Mouse (Mus musculus) left cerebral cortex, adult 9 months (tissue): ENCODE data around the gene H1f0.

Experiments used
- DNase-seq, 2 experiments: peaks; one replicate each; pipeline ENCODE4 v3.0.0; 2022; ENCODE audit warnings: low spot score in 2 of 2

Gene H1f0

GRCm38 (mm10) chr15:79038853-79039252, 10.6 kb downstream of the H1f0 start:
- DNase-seq, result peak in 1 of 2 experiments; percentile 68

- no peak for DNase-seq
These were observed 12.5 kb downstream of the H1f0 start for GRCm38 (mm10) chr15:79040501-79041416.

GRCm38 (mm10) chr15:79041585-79041984, 13.3 kb downstream of the H1f0 start, which contains the start of gene Galr3:
Galr3 (plus strand) TSS chr15:79041885.
- no peak for DNase-seq

GRCm38 (mm10) chr15:79042721-79043491, 14.7 kb downstream of the H1f0 start:
- peak in 1 of 2 experiments; percentile 55 for DNase-seq

GRCm38 (mm10) chr15:79044837-79045236, 16.6 kb downstream of the H1f0 start:
- DNase-seq, result no peak

GRCm38 (mm10) chr15:79048186-79048585, 19.9 kb downstream of the H1f0 start:
- DNase-seq, result no peak

GRCm38 (mm10) chr15:79050160-79050845, 22.1 kb downstream of the H1f0 start:
- DNase-seq, result no peak

GRCm38 (mm10) chr15:79050964-79051363, 22.7 kb downstream of the H1f0 start:
- DNase-seq, result no peak

GRCm38 (mm10) chr15:79051461-79052360, 23.5 kb downstream of the H1f0 start:
- no peak for DNase-seq

- DNase-seq, result no peak
These were observed 24.1 kb downstream of the H1f0 start for GRCm38 (mm10) chr15:79052366-79052765.

- no peak for DNase-seq
These were observed 28.4 kb downstream of the H1f0 start for GRCm38 (mm10) chr15:79056601-79057000.

- DNase-seq, result no peak
These were observed 29.6 kb downstream of the H1f0 start for GRCm38 (mm10) chr15:79057850-79058249.

GRCm38 (mm10) chr15:79060887-79061565, 32.8 kb downstream of the H1f0 start:
- no peak for DNase-seq

- DNase-seq, result peak; percentile 99 to 100
These were observed 34.3 kb downstream of the H1f0 start, which contains the start of gene Ankrd54 for GRCm38 (mm10) chr15:79062376-79063159. Ankrd54 (minus strand) TSS chr15:79062893.

GRCm38 (mm10) chr15:79063160-79063740, 35.0 kb downstream of the H1f0 start:
- no peak for DNase-seq

- DNase-seq, result no peak
These were observed 37.0 kb downstream of the H1f0 start for GRCm38 (mm10) chr15:79065086-79065770.

GRCm38 (mm10) chr15:79066276-79066675, 38.0 kb downstream of the H1f0 start:
- DNase-seq, result no peak

GRCm38 (mm10) chr15:79067631-79068030, 39.4 kb downstream of the H1f0 start:
- no peak for DNase-seq
